Mouse (Mus musculus) inflammation-experienced regulatory T-cells (primary cell): Measurements from ENCODE around the gene C1ql1. TPM values are rescaled to one million over a fixed set of nuclear protein-coding genes. Genes with fewer than 3 reads are reported as not detected.

Experiments used
- polyA plus RNA-seq, 2 experiments: library from polyadenylated mRNA; unstranded; fragments of 100-300 nt; shearing (Covaris generic); gene quantifications; one replicate each; pipeline ENCODE4 v1.2.1; 2017

The C1ql1 gene
- polyA plus RNA-seq, result not detected

GRCm38 (mm10) chr11:102946265-102946991, at the start of gene C1ql1:
Gene C1ql1, minus strand, starts transcription at chr11:102946688.

GRCm38 (mm10) chr11:102924557-102925350, 21.7 kb downstream of the C1ql1 start, which contains the start of gene Kif18b:
Gene Kif18b, minus strand, starts transcription at chr11:102925124.

GRCm38 (mm10) chr11:102900763-102901162, 45.7 kb downstream of the C1ql1 start, which contains the start of gene Gfap:
Gene Gfap, minus strand, starts transcription at chr11:102900912.

Other genes with a start within 250 kb of the C1ql1 start
- 10 to 100 TPM; 30.5 to 31.8 TPM for gene Ccdc43, start 248.9 kb downstream of the C1ql1 start, polyA plus RNA-seq
- gene Adam11, start 185.2 kb downstream of the C1ql1 start, polyA plus RNA-seq, result 1 to 10 TPM in 1 of 2 experiments, not detected in 1; 2.0 TPM
- gene Gjc1, start 127.0 kb downstream of the C1ql1 start, polyA plus RNA-seq, result under 1 TPM in 1 of 2 experiments, not detected in 1; 0.28 TPM
- gene Higd1b, start 110.8 kb downstream of the C1ql1 start, polyA plus RNA-seq, result under 1 TPM in 1 of 2 experiments, not detected in 1; 0.66 TPM
- 100 to 1,000 TPM; 147 to 173 TPM for gene Eftud2, start 65.7 kb downstream of the C1ql1 start, polyA plus RNA-seq
- gene Ccdc103, start 65.5 kb downstream of the C1ql1 start, polyA plus RNA-seq, result not detected
- not detected for gene Fam187a, start 61.5 kb downstream of the C1ql1 start, polyA plus RNA-seq
- gene Gfap, start 45.8 kb downstream of the C1ql1 start, polyA plus RNA-seq, result under 1 TPM; 0.08 to 0.28 TPM
- 1 to 10 TPM in 1 of 2 experiments, under 1 TPM in 1; 0.83 to 1.1 TPM for gene Kif18b, start 21.6 kb downstream of the C1ql1 start, polyA plus RNA-seq
- 10 to 100 TPM; 68.4 to 74.0 TPM for gene Nmt1, start 81.5 kb upstream of the C1ql1 start, polyA plus RNA-seq
- gene Dcakd, start 81.6 kb upstream of the C1ql1 start, polyA plus RNA-seq, result 10 to 100 TPM; 22.0 to 23.7 TPM
- 1 to 10 TPM; 1.9 to 3.3 TPM for gene Plcd3, start 155.0 kb upstream of the C1ql1 start, polyA plus RNA-seq
- 10 to 100 TPM; 51.8 to 52.2 TPM for gene Acbd4, start 155.0 kb upstream of the C1ql1 start, polyA plus RNA-seq
- gene Hexim1, start 169.5 kb upstream of the C1ql1 start, polyA plus RNA-seq, result 1 to 10 TPM; 4.8 to 7.9 TPM
- gene Hexim2, start 185.7 kb upstream of the C1ql1 start, polyA plus RNA-seq, result 1 to 10 TPM; 4.6 to 5.1 TPM
- 100 to 1,000 TPM; 186 to 198 TPM for gene Fmnl1, start 224.4 kb upstream of the C1ql1 start, polyA plus RNA-seq